Mouse (Mus musculus) limb, embryonic 14.5 days (tissue): Measurements from ENCODE around the gene Slc26a10. TPM values are rescaled to one million over a fixed set of nuclear protein-coding genes. Genes with fewer than 3 reads are reported as not detected.
"Not testable (repeated sequence)": the region's sequence is repeated elsewhere in the genome, so short reads cannot be mapped to it uniquely, and the experiment has no call there.

Experiments used
- ATAC-seq: fragments of 200-750 bp; cut with Nextera tagmentation; 2 replicates; pipeline ENCODE4 v1.8.0; 2017; ENCODE audit warnings: low read depth, moderate number of reproducible peaks, moderate TSS enrichment; ENCODE audit not compliant: low FRiP score
- DNase-seq: peaks from one replicate; pipeline ENCODE4 v3.0.0-alpha.2; 2015; ENCODE audit warnings: low spot score
- H3K27ac ChIP-seq: fragments of 300-500 bp; sonication (generic); replicated peaks from 2 replicates; pipeline ENCODE4 v1.5.1; 2014; ENCODE audit warnings: low read depth, mild to moderate bottlenecking, low read length, moderate library complexity, mixed read lengths
- H3K27me3 ChIP-seq: fragments of 300-500 bp; sonication (generic); 2 replicates; pipeline ENCODE4 v1.6.1; 2014; ENCODE audit warnings: low read length, mixed read lengths; ENCODE audit not compliant: control insufficient read depth, insufficient read depth
- H3K36me3 ChIP-seq: fragments of 300-500 bp; sonication (generic); 2 replicates; pipeline ENCODE4 v1.6.1; 2014; ENCODE audit warnings: mild to moderate bottlenecking, low read length, moderate library complexity, mixed read lengths; ENCODE audit not compliant: control insufficient read depth, insufficient read depth
- H3K4me1 ChIP-seq: fragments of 300-500 bp; sonication (generic); 2 replicates; pipeline ENCODE4 v1.6.1; 2014; ENCODE audit warnings: antibody characterized with exemption, low read length, mixed read lengths; ENCODE audit not compliant: control insufficient read depth, insufficient read depth
- H3K4me2 ChIP-seq: fragments of 300-500 bp; sonication (generic); replicated peaks from 2 replicates; pipeline ENCODE4 v1.6.1; 2014; ENCODE audit warnings: low read depth, mild to moderate bottlenecking, low read length, moderate library complexity; ENCODE audit not compliant: severe bottlenecking
- H3K4me3 ChIP-seq: fragments of 300-500 bp; sonication (generic); replicated peaks from 2 replicates; pipeline ENCODE4 v1.5.1; 2014; ENCODE audit warnings: low read length
- H3K9ac ChIP-seq: fragments of 300-500 bp; sonication (generic); 2 replicates; pipeline ENCODE4 v1.6.1; 2014; ENCODE audit warnings: mild to moderate bottlenecking, low read depth, low read length, moderate library complexity; ENCODE audit not compliant: severe bottlenecking
- H3K9me3 ChIP-seq: fragments of 300-500 bp; sonication (generic); 2 replicates; pipeline ENCODE4 v1.6.1; 2016; ENCODE audit warnings: low read length; ENCODE audit not compliant: control insufficient read depth
- POLR2A ChIP-seq: fragments of 200-500 bp; IDR thresholded peaks from 2 replicates; pipeline ENCODE4 v1.8.0; 2012; ENCODE audit warnings: inconsistent platforms, mild to moderate bottlenecking, moderate library complexity, borderline replicate concordance; ENCODE audit not compliant: insufficient read depth, insufficient read length; ENCODE audit errors: extremely low read depth
- WGBS: fragments of 180-500 bp; shearing (Covaris S2); extraction: QIAGEN DNeasy Blood & Tissue Kit; methylation state at CpG from one replicate; pipeline ENCODE4 v1.1.7; 2014; 5-methylcytosine and 5-hydroxymethylcytosine counted together
- polyA plus RNA-seq, 2 experiments: library from polyadenylated mRNA; depleted of rRNA in 1 of 2; stranded (reverse) in 1 of 2; unstranded in 1 of 2; fragments of >200 nt; fragmentation: Nextera tagmentation in 1 of 2; extraction: Ambion mirVana in 1 of 2; gene quantifications; 2 replicates each; pipeline versions ENCODE4 v1.2.1 to v1.2.3; 2012 to 2014

Gene Slc26a10
- polyA plus RNA-seq, 2 experiments, result 0.81 to 2.9 TPM

DNA sequence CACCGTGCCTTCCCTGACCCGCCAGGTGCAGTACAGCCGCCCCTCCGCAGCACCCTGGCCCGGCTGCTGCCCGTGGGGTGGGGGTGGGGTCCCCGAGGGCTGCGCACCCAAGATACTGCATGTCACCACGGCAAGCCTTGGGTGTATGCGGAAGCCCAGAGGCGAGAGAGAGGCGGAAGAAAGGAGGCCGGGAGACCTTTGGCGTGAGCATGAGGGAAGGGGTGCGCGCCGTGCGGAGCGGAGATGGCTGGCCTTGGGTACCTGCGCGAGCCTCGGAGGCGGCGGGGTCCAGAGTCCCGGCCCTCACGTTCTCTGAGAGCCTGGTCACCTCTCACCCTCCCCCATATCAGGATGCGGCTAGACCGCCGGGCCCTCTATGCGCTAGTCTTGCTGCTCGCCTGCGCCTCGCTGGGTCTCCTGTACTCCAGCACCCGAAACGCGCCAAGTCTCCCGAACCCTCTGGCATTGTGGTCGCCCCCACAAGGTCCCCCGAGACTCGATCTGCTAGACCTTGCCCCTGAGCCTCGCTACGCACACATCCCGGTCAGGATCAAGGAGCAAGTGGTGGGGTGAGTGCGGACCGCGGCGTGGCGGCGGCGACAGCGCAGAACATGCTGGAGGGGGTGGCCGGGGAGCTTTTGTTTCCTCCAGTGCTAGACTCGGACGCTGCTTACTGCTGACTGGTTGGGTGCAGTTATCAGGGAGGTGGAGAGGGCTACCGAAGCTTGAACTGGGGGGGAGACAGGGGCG is 14.6 kb downstream of the Slc26a10 start:
- no peak for DNase-seq
- Histone ChIP-seq H3K4me1 (no peaks in the 10 kb centered on the region; the same call in none of the 2 replicates), H3K27ac (no peak overlapping the region), H3K36me3 (no peaks in the 10 kb centered on the region), H3K9ac (peak overlapping the region; percentile 67), H3K27me3 (peaks cover 55% of the 10 kb centered on the region), H3K4me3 (peak overlapping the region; percentile 60), H3K9me3 (no peaks in the 10 kb centered on the region), H3K4me2 (peak overlapping the region; percentile 99)
- WGBS, result 0% methylated on average over 52 of the region's 56 CpGs
- ATAC-seq, result peak; percentile 13; the same call in 1 of the 2 replicates
- TF ChIP-seq POLR2A, result no peak

DNA sequence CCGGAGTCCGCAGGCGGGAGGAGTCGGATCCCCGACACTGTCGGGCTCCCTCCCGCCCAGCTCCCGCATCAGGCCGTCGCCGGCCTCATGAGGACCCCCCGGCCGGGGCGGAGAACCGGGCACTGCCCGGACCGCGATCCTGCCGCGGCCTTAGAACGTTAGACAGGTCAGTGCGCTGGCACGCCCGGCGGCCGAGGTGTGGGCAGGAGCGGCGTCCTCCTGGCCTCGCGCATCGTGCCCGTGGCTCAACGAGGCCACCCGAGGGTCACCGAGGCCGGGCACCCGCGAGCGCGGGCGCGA is 15.1 kb downstream of the Slc26a10 start:
- Histone ChIP-seq H3K4me1 (no peaks in the 10 kb centered on the region; the same call in none of the 2 replicates), H3K27me3 (peaks cover 50% of the 10 kb centered on the region), H3K9me3 (no peaks in the 10 kb centered on the region), H3K4me3 (peak overlapping the region; percentile 60), H3K4me2 (peak overlapping the region; percentile 99), H3K9ac (peak overlapping the region; percentile 67), H3K27ac (no peak overlapping the region), H3K36me3 (no peaks in the 10 kb centered on the region)
- TF ChIP-seq POLR2A, result no peak
- peak; percentile 36; the same call in 1 of the 2 replicates for ATAC-seq
- WGBS, result 2% methylated on average over 15 of the region's 42 CpGs
- no peak for DNase-seq

DNA sequence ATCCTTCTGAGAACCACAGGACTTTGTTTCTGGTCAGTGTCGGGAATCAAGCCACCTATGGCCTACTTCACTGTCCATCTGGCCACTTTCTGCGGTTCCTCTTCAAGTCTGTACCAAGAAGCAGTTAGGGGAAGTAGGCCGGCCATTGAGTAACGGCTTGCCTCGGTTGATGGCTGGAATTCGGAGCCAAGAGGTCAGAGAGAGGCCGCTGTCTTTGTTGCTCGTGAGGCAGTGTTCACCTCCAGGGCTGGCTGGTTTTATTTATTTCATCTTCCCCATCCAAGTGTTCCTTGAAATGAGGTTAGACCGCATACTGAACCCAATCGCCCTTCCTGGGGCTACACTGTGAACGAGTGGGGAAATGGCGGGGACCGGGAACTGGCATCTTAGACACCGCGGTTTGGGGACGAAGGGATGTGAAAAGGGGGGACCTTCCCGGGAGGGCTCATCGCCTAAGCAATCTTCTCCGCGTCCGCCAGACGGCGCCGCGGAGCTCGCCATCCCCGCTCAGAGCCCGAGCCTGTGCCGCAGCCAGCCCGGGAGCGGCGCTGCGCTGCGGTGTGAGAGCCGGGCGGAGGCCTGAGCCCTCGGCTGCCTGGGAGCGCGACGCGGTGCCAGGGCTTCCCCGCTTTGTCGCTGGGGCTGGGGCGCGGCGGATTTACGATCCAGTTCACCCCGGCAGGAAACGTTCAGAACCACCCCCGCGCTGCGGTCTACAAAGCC is 15.7 kb downstream of the Slc26a10 start, which contains the start of gene B4galnt1:
Gene B4galnt1 (plus strand): TSS at position 595 of the 723 bp plus-strand sequence.
- Histone ChIP-seq H3K9me3 (no peaks in the 10 kb centered on the region), H3K27me3 (peaks cover 45% of the 10 kb centered on the region), H3K9ac (peak within 1 kb of the TSS; percentile 67), H3K27ac (no peak within 1 kb of the TSS), H3K4me1 (no peaks in the 10 kb centered on the region; the same call in none of the 2 replicates), H3K4me2 (peak within 1 kb of the TSS; percentile 99), H3K36me3 (no peaks in the 10 kb centered on the region), H3K4me3 (peak within 1 kb of the TSS; percentile 60)
- no peak for TF ChIP-seq POLR2A
- 3% methylated on average over 46 of the region's 52 CpGs for WGBS
- peak; percentile 73 for DNase-seq
- ATAC-seq, result peak; percentile 89

DNA sequence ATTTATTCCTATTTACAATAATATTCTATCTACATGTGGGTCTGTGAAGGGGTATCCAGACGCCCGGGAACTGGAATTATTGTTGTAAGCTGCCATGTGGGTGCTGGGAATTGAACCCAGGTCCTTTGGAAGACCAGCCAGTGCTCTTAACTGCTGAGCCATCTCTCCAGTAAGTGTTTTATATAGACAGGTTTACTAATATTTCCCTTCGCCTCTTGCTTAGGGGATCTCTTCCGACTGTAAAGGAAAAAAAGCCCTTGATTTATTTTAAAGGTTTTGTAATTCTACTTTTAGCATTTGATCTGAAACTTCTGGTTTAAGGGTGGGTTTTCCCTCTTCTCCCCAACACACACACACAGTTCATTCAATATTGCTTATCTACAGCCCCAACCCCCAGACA is 16.3 kb downstream of the Slc26a10 start:
- peaks cover 39% of the 10 kb centered on the region for H3K27me3 ChIP-seq
- no peaks in the 10 kb centered on the region for H3K36me3 ChIP-seq
- no peak for DNase-seq
- no peak overlapping the region for H3K27ac ChIP-seq
- no peak overlapping the region for H3K4me2 ChIP-seq
- H3K9me3 ChIP-seq, result no peaks in the 10 kb centered on the region
- ATAC-seq, result no peak
- H3K4me1 ChIP-seq, result no peaks in the 10 kb centered on the region; the same call in none of the 2 replicates
- no peak overlapping the region for H3K4me3 ChIP-seq
- WGBS, result 93% methylated on average over 4 of the region's 4 CpGs
- no peak overlapping the region for H3K9ac ChIP-seq
- TF ChIP-seq POLR2A, result no peak

DNA sequence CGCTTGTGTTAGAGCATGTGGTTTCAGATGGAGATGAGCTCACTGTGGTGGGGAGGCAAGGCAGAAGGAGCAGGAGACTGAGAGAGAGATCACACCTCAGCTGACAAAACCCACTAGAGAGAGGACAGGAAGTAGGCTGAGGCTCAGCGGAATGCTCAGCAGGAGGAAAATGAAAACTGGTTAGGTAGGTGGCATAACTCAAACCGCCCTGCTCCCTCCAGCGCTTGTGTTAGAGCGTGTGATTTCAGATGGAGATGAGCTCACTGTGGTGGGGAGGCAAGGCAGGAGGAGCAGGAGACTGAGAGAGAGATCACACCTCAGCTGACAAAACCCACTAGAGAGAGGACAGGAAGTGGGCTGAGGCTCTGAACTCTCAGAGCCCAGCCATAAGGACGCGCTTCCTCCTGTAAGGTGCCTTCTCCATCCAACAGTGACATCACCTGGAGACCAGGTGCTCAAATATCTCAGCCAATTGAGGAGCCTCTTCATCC is 17.6 kb downstream of the Slc26a10 start:
- peaks cover 30% of the 10 kb centered on the region for H3K27me3 ChIP-seq
- H3K9ac ChIP-seq, H3K4me2 ChIP-seq, ATAC-seq, H3K27ac ChIP-seq, H3K4me1 ChIP-seq, H3K4me3 ChIP-seq, H3K36me3 ChIP-seq, DNase-seq, H3K9me3 ChIP-seq: not testable (repeated sequence)
- WGBS, result 37% methylated on average over 7 of the region's 7 CpGs
